Mouse (Mus musculus) cerebellum, postnatal 10 days (tissue): ENCODE data around the gene Shank2.

ENCODE experiments used
- DNase-seq, 2 experiments: peaks; one replicate each; pipeline ENCODE4 v3.0.0; 2021; ENCODE audit warnings: mixed read lengths in 2 of 2

The Shank2 gene

GRCm38 (mm10) chr7:144001628-144002027 lies at the start of gene Shank2:
Gene Shank2, plus strand, starts transcription at chr7:144001928.
- no peak for DNase-seq

GRCm38 (mm10) chr7:143952130-143952529 lies 49.6 kb upstream of the Shank2 start:
- DNase-seq: no peak

- no peak for DNase-seq
These were observed 45.0 kb upstream of the Shank2 start for GRCm38 (mm10) chr7:143956575-143957295.

- DNase-seq: no peak
These were observed 43.6 kb upstream of the Shank2 start for GRCm38 (mm10) chr7:143958030-143958565.

GRCm38 (mm10) chr7:143963813-143964212 lies 37.9 kb upstream of the Shank2 start:
- no peak for DNase-seq

GRCm38 (mm10) chr7:143966621-143967020 lies 35.1 kb upstream of the Shank2 start:
- DNase-seq: no peak

GRCm38 (mm10) chr7:143977491-143977830 lies 24.3 kb upstream of the Shank2 start:
- no peak for DNase-seq

GRCm38 (mm10) chr7:143977831-143978682 lies 23.7 kb upstream of the Shank2 start:
- peak; percentile 25 to 43 for DNase-seq

GRCm38 (mm10) chr7:143978741-143979371 lies 22.9 kb upstream of the Shank2 start:
- DNase-seq: peak; percentile 77 to 78

- DNase-seq: no peak
These were observed 21.7 kb upstream of the Shank2 start for GRCm38 (mm10) chr7:143979986-143980385.

GRCm38 (mm10) chr7:143986281-143986680 lies 15.4 kb upstream of the Shank2 start:
- no peak for DNase-seq

- DNase-seq: no peak
These were observed 10.6 kb upstream of the Shank2 start for GRCm38 (mm10) chr7:143991160-143991559.

GRCm38 (mm10) chr7:143999073-143999472 lies 2.7 kb upstream of the Shank2 start:
- no peak for DNase-seq

GRCm38 (mm10) chr7:144003471-144003870 lies 1.7 kb downstream of the Shank2 start:
- DNase-seq: no peak

GRCm38 (mm10) chr7:144008079-144008478 lies 6.4 kb downstream of the Shank2 start:
- DNase-seq: no peak

GRCm38 (mm10) chr7:144008985-144009384 lies 7.3 kb downstream of the Shank2 start:
- no peak for DNase-seq

GRCm38 (mm10) chr7:144014485-144014884 lies 12.8 kb downstream of the Shank2 start:
- DNase-seq: peak in 1 of 2 experiments; percentile 37

GRCm38 (mm10) chr7:144021801-144022200 lies 20.1 kb downstream of the Shank2 start:
- DNase-seq: no peak

GRCm38 (mm10) chr7:144022682-144023081 lies 21.0 kb downstream of the Shank2 start:
- DNase-seq: no peak

- no peak for DNase-seq
These were observed 21.8 kb downstream of the Shank2 start for GRCm38 (mm10) chr7:144023561-144023960.

GRCm38 (mm10) chr7:144026024-144026752 lies 24.5 kb downstream of the Shank2 start:
- DNase-seq: no peak

- DNase-seq: no peak
These were observed 27.5 kb downstream of the Shank2 start for GRCm38 (mm10) chr7:144029246-144029645.

- no peak for DNase-seq
These were observed 29.1 kb downstream of the Shank2 start for GRCm38 (mm10) chr7:144030796-144031195.
